Mouse (Mus musculus) hindbrain, embryonic 11.5 days (tissue): Measurements from ENCODE around the gene Cyb5rl. TPM values are rescaled to one million over a fixed set of nuclear protein-coding genes. Genes with fewer than 3 reads are reported as not detected.

Experiments used
- ATAC-seq: fragments of 200-750 bp; cut with Nextera tagmentation; 2 replicates; pipeline ENCODE4 v1.8.0; 2017; ENCODE audit warnings: mild to moderate bottlenecking, moderate TSS enrichment, moderate library complexity; ENCODE audit not compliant: low FRiP score
- DNase-seq: peaks from one replicate; pipeline ENCODE4 v3.0.0-alpha.2; 2015; ENCODE audit warnings: low spot score
- H3K27ac ChIP-seq: fragments of 300-500 bp; sonication (generic); 2 replicates; pipeline ENCODE4 v1.5.1; 2014; ENCODE audit warnings: mild to moderate bottlenecking, low read depth, low read length
- H3K27me3 ChIP-seq: fragments of 300-500 bp; sonication (generic); 2 replicates; pipeline ENCODE4 v1.6.1; 2014; ENCODE audit warnings: mild to moderate bottlenecking, low read length, moderate library complexity, mixed read lengths; ENCODE audit not compliant: control insufficient read depth, insufficient read depth
- H3K36me3 ChIP-seq: fragments of 300-500 bp; sonication (generic); 2 replicates; pipeline ENCODE4 v1.6.1; 2014; ENCODE audit warnings: mild to moderate bottlenecking, low read length, moderate library complexity, mixed read lengths; ENCODE audit not compliant: control insufficient read depth, insufficient read depth
- H3K4me1 ChIP-seq: fragments of 300-500 bp; sonication (generic); replicated peaks from 2 replicates; pipeline ENCODE4 v1.6.1; 2014; ENCODE audit warnings: low read length, mixed read lengths; ENCODE audit not compliant: control insufficient read depth, insufficient read depth
- H3K4me2 ChIP-seq: fragments of 300-500 bp; sonication (generic); replicated peaks from 2 replicates; pipeline ENCODE4 v1.6.1; 2014; ENCODE audit warnings: mild to moderate bottlenecking, low read depth, low read length
- H3K4me3 ChIP-seq: fragments of 300-500 bp; sonication (generic); 2 replicates; pipeline ENCODE4 v1.5.1; 2014; ENCODE audit warnings: low read depth, low read length
- H3K9ac ChIP-seq: fragments of 300-500 bp; sonication (generic); 2 replicates; pipeline ENCODE4 v1.6.1; 2014; ENCODE audit warnings: low read depth, low read length
- H3K9me3 ChIP-seq: fragments of 300-500 bp; sonication (generic); 2 replicates; pipeline ENCODE4 v1.6.1; 2016; ENCODE audit warnings: low read length; ENCODE audit not compliant: control insufficient read depth
- WGBS: fragments of 180-500 bp; shearing (Covaris S2); extraction: QIAGEN DNeasy Blood & Tissue Kit; methylation state at CpG from one replicate; pipeline ENCODE4 v1.1.7; 2014; 5-methylcytosine and 5-hydroxymethylcytosine counted together
- polyA plus RNA-seq: library from polyadenylated mRNA; unstranded; fragments of >200 nt; fragmentation: Nextera tagmentation; extraction: Ambion mirVana; gene quantifications from 2 replicates; pipeline ENCODE4 v1.2.1, GENCODE M21; 2014

The Cyb5rl gene
- 2.3 and 5.5 TPM in 2 replicates for polyA plus RNA-seq

- 2% methylated on average over 60 of the region's 60 CpGs for WGBS
- DNase-seq (peak; percentile 97), ATAC-seq (peak; percentile 99)
- H3K27me3 ChIP-seq: no peaks in the 10 kb centered on the region
- peak within 1 kb of the TSS; percentile 93 for H3K4me2 ChIP-seq
- peaks cover 5% of the 10 kb centered on the region; the same call in 1 of the 2 replicates for H3K36me3 ChIP-seq
- peak within 1 kb of the TSS; percentile 89 for H3K9ac ChIP-seq
- peak within 1 kb of the TSS; percentile 91 for H3K4me3 ChIP-seq
- peaks cover 6% of the 10 kb centered on the region for H3K4me1 ChIP-seq
- H3K9me3 ChIP-seq: no peaks in the 10 kb centered on the region
- H3K27ac ChIP-seq: peak within 1 kb of the TSS; percentile 24; the same call in 1 of the 2 replicates
Observed at GRCm38 (mm10) chr4:107066252-107067124, at the start of gene Cyb5rl, which contains the start of gene Mrpl37. TSS of gene Cyb5rl (plus strand) at chr4:107066988. TSS of gene Mrpl37 (minus strand) at chr4:107066868.

GRCm38 (mm10) chr4:107017257-107017656, 49.5 kb upstream of the Cyb5rl start:
- Histone ChIP-seq H3K27ac (no peak overlapping the region), H3K4me3 (no peak overlapping the region), H3K9me3 (no peaks in the 10 kb centered on the region), H3K4me2 (no peak overlapping the region), H3K36me3 (no peaks in the 10 kb centered on the region), H3K4me1 (peaks cover 34% of the 10 kb centered on the region), H3K27me3 (no peaks in the 10 kb centered on the region), H3K9ac (no peak overlapping the region)
- DNase-seq (no peak), ATAC-seq (no peak)

GRCm38 (mm10) chr4:107018521-107018920, 48.3 kb upstream of the Cyb5rl start:
- DNase-seq: no peak
- no peak overlapping the region for H3K4me3 ChIP-seq
- H3K27me3 ChIP-seq: no peaks in the 10 kb centered on the region
- WGBS: 86% methylated on average over 3 of the region's 3 CpGs
- H3K36me3 ChIP-seq: no peaks in the 10 kb centered on the region
- no peak for ATAC-seq
- H3K9ac ChIP-seq: no peak overlapping the region
- 0 out of 2 replicates have a peak overlapping the region, but pooled peaks have one; percentile 49 for H3K27ac ChIP-seq
- H3K4me2 ChIP-seq: no peak overlapping the region
- H3K4me1 ChIP-seq: peaks cover 32% of the 10 kb centered on the region
- no peaks in the 10 kb centered on the region for H3K9me3 ChIP-seq

GRCm38 (mm10) chr4:107019027-107019426, 47.8 kb upstream of the Cyb5rl start:
- peaks cover 32% of the 10 kb centered on the region for H3K4me1 ChIP-seq
- no peaks in the 10 kb centered on the region for H3K27me3 ChIP-seq
- no peak for ATAC-seq
- H3K27ac ChIP-seq: peak overlapping the region; percentile 49; the same call in 1 of the 2 replicates
- no peaks in the 10 kb centered on the region for H3K36me3 ChIP-seq
- H3K9me3 ChIP-seq: no peaks in the 10 kb centered on the region
- H3K9ac ChIP-seq: peak overlapping the region; percentile 12; the same call in 1 of the 2 replicates
- WGBS: 61% methylated on average over 7 of the region's 7 CpGs
- no peak overlapping the region for H3K4me2 ChIP-seq
- peak; percentile 18 for DNase-seq
- no peak overlapping the region for H3K4me3 ChIP-seq

- H3K27ac ChIP-seq: peak overlapping the region; percentile 44
- DNase-seq (no peak), ATAC-seq (no peak)
- 64% methylated on average over 5 of the region's 5 CpGs for WGBS
- no peak overlapping the region for H3K4me2 ChIP-seq
- H3K36me3 ChIP-seq: no peaks in the 10 kb centered on the region
- no peaks in the 10 kb centered on the region for H3K9me3 ChIP-seq
- no peak overlapping the region for H3K4me3 ChIP-seq
- no peak overlapping the region for H3K9ac ChIP-seq
- H3K27me3 ChIP-seq: no peaks in the 10 kb centered on the region
- H3K4me1 ChIP-seq: peaks cover 29% of the 10 kb centered on the region
Observed at GRCm38 (mm10) chr4:107020287-107021000, 46.3 kb upstream of the Cyb5rl start.

GRCm38 (mm10) chr4:107021464-107021863, 45.3 kb upstream of the Cyb5rl start:
- H3K9ac ChIP-seq: no peak overlapping the region
- no peak overlapping the region for H3K27ac ChIP-seq
- H3K4me3 ChIP-seq: no peak overlapping the region
- ATAC-seq (no peak), DNase-seq (no peak)
- H3K36me3 ChIP-seq: no peaks in the 10 kb centered on the region
- WGBS: 80% methylated on average over 3 of the region's 3 CpGs
- H3K4me2 ChIP-seq: no peak overlapping the region
- peaks cover 22% of the 10 kb centered on the region for H3K4me1 ChIP-seq
- no peaks in the 10 kb centered on the region for H3K9me3 ChIP-seq
- no peaks in the 10 kb centered on the region for H3K27me3 ChIP-seq

- H3K4me1 ChIP-seq: peaks cover 3% of the 10 kb centered on the region
- no peak overlapping the region for H3K4me2 ChIP-seq
- no peaks in the 10 kb centered on the region for H3K9me3 ChIP-seq
- H3K9ac ChIP-seq: no peak overlapping the region
- WGBS: 80% methylated on average over 7 of the region's 7 CpGs
- ATAC-seq (no peak), DNase-seq (no peak)
- H3K27me3 ChIP-seq: no peaks in the 10 kb centered on the region
- H3K27ac ChIP-seq: no peak overlapping the region
- no peak overlapping the region for H3K4me3 ChIP-seq
- peaks cover 6% of the 10 kb centered on the region; the same call in 1 of the 2 replicates for H3K36me3 ChIP-seq
Observed at GRCm38 (mm10) chr4:107024899-107025298, 41.9 kb upstream of the Cyb5rl start.

GRCm38 (mm10) chr4:107025369-107025768, 41.4 kb upstream of the Cyb5rl start:
- no peak overlapping the region for H3K9ac ChIP-seq
- peaks cover 2% of the 10 kb centered on the region; the same call in 1 of the 2 replicates for H3K4me1 ChIP-seq
- H3K27me3 ChIP-seq: no peaks in the 10 kb centered on the region
- 95% methylated on average over 5 of the region's 5 CpGs for WGBS
- ATAC-seq (no peak), DNase-seq (no peak)
- peaks cover 6% of the 10 kb centered on the region; the same call in 1 of the 2 replicates for H3K36me3 ChIP-seq
- H3K9me3 ChIP-seq: no peaks in the 10 kb centered on the region
- H3K4me2 ChIP-seq: no peak overlapping the region
- no peak overlapping the region for H3K27ac ChIP-seq
- no peak overlapping the region for H3K4me3 ChIP-seq
